Mouse (Mus musculus): Measurements from ENCODE around the gene Tnfrsf25. TPM values are rescaled to one million over a fixed set of nuclear protein-coding genes. Genes with fewer than 3 reads are reported as not detected.

Gene Tnfrsf25
- total RNA-seq, 2 experiments from 2014 or later = 1.5 TPM; not detected in 1

GRCm38 (mm10) chr4:152138497-152139260 is 22.9 kb downstream of the Tnfrsf25 start:
- ATAC-seq (replicated peaks; ENCODE audit: poor library complexity) = peak; percentile 80

- peak; percentile 62 for ATAC-seq (replicated peaks; ENCODE audit: poor library complexity)
Observed at GRCm38 (mm10) chr4:152140441-152140840, 24.7 kb downstream of the Tnfrsf25 start.

- no peak for ATAC-seq (replicated peaks; ENCODE audit: poor library complexity)
Observed at GRCm38 (mm10) chr4:152141521-152142135, 25.9 kb downstream of the Tnfrsf25 start.

GRCm38 (mm10) chr4:152143632-152144031 is 27.9 kb downstream of the Tnfrsf25 start:
- ATAC-seq (replicated peaks; ENCODE audit: poor library complexity) = no peak

DNA sequence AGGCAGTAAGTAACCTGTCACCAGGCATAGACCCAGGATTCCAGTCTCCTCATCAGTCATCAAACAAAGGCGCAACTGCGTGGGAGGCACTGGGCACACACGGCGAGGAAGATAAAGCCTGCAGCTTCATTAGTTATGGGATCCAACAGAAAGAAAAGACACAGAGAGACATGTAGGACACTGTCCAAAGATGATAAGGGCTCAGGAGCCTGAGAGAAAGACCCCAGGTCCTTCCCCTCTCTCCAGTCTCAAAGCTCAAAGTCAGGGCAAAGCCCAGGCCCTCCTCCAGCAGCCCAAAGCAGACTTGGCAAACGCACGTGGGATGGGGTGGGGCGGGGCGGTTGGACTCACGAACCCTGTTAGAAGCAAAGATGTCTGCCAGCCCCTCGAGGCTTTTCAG is 29.7 kb downstream of the Tnfrsf25 start:
- no peak for ATAC-seq (replicated peaks; ENCODE audit: poor library complexity)

DNA sequence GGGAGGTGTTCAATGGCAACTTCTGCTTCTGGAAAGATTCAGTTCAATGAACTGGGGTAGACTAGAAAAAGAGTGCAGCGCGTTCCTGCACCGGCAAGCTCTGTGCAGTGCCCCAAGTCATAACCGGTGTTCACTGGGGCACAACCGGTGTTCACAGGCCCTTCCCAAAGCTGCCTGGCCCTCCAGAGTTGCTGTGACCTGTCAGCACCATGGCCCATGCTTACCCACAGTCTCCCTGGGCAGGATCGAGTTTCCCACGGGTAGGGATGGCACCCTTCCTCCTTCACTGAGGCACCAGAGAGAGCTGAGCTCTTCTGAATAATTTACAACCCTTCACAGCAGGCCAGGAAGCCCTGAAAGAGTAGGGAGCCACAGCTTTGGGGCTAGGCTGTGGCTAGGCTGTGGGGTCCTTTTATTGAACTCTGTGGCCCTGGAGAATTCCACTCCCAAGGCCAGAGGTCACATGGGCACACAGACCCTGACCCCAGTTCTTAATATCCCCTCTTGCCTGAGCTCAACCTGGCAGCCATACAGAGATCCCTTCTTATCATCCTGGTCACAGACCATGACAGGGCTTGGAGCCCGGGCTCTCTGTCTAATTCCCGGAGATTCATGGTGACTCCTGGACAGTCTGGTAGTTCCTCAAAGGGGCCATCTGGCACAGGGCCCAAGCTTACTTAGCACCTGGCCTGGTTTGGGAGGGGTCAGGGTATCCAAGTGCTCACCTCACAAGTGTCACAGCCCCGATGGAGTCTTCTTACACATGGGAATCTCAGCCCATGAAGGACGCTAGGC is 30.5 kb downstream of the Tnfrsf25 start:
- ATAC-seq (replicated peaks; ENCODE audit: poor library complexity) = no peak

- no peak for ATAC-seq (replicated peaks; ENCODE audit: poor library complexity)
Observed at GRCm38 (mm10) chr4:152150546-152150945, 34.8 kb downstream of the Tnfrsf25 start.

DNA sequence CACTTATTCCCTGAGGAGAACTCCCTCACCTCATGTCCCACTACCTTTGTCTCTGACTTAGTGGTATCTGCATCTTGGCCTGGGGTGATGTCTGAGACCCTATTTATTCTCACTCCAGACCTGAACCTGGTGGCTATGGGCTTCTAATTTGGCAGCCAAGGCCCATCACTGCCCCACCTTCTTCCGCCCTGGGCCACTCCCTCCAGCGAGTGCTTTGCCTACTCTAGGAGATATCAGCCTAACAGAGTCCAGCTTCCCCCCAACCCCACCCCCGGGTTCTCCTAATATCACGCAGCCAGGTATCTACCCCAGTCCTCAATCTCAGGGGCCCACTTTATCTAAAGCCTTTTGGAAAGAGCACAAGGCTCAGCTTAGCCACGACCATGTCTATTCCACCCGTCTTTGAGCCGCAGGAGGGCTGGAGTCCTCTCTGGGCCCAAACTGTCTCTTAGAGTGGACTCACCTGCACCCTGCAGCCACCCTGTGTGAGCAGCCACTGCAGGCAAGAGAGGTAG is 35.8 kb downstream of the Tnfrsf25 start:
- ATAC-seq (replicated peaks; ENCODE audit: poor library complexity) = no peak

- peak; percentile 58 for ATAC-seq (replicated peaks; ENCODE audit: poor library complexity)
Observed at GRCm38 (mm10) chr4:152151966-152152544, 36.3 kb downstream of the Tnfrsf25 start, which contains the start of gene Espn. Espn (minus strand) TSS chr4:152152371.

- peak; percentile 74 for ATAC-seq (replicated peaks; ENCODE audit: poor library complexity)
Observed at GRCm38 (mm10) chr4:152153771-152154177, 38.0 kb downstream of the Tnfrsf25 start.

- ATAC-seq (replicated peaks; ENCODE audit: poor library complexity) = no peak
Observed at GRCm38 (mm10) chr4:152155019-152155418, 39.3 kb downstream of the Tnfrsf25 start.

DNA sequence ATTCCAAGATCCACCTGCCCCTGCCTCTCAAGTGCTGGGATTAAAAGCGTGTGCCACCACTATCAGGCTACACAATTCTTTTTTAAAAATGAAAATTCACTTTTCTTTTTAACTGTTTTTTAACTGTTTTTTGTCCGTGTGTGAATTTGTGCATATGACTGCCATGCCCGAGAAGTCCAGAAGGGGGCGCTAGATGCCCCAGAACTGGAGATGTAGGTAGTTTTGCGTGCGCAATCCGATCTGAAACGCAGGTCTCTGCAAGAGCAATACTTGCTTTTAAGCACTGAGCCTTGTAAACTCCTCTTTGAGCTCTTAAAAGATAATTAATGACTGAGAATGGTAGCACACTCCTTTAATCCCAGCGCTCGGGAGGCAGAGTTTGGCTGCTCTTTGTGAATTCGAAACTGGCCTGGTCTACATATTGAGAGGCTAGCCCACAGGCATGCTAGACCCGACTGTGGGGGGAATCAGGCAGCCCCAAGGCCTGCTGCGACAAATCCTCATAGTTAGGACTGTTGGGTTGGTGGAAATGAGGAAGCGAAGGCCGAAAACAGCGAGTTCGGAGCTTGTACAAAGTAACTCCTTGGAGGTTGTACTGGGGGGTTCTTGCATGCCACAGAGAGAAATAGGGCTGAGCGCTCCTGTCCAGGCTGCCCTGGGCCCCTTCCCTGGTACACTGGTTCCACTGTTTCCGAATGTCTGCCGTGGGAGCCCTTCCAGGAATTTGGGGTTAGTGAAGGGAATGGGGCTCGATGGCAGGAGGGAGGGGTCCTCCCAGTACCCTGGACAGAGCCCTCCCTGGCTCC is 42.2 kb downstream of the Tnfrsf25 start:
- peak; percentile 33 for ATAC-seq (replicated peaks; ENCODE audit: poor library complexity)

- peak; percentile 12 for ATAC-seq (replicated peaks; ENCODE audit: poor library complexity)
Observed at GRCm38 (mm10) chr4:152158585-152159284, 43.0 kb downstream of the Tnfrsf25 start, which contains the start of gene Hes2. Hes2 (plus strand) TSS chr4:152158867.

GRCm38 (mm10) chr4:152159285-152159678 is 43.5 kb downstream of the Tnfrsf25 start:
- ATAC-seq (replicated peaks; ENCODE audit: poor library complexity) = peak; percentile 36

- ATAC-seq (replicated peaks; ENCODE audit: poor library complexity) = no peak
Observed at GRCm38 (mm10) chr4:152160748-152161147, 45.0 kb downstream of the Tnfrsf25 start.

DNA sequence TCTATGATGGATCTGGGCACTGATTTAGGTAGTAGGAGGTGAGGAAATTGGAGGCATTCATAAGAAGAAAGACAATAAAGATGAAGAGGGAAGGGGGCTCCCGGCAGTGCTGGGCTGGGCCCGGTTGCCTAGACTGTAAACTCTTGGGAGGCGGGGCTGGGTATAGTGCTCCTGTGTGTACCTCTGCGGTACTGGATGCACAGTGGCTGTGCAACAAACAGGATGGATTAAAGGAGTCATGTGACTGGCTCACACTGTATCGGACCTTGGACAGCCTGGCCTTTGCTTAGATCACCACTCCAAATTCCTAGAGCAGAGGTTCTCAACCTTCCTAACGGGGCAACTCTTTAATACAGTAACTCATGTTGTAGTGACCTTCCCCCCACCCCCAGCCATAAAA is 45.9 kb downstream of the Tnfrsf25 start:
- ATAC-seq (replicated peaks; ENCODE audit: poor library complexity) = no peak

- no peak for ATAC-seq (replicated peaks; ENCODE audit: poor library complexity)
Observed at GRCm38 (mm10) chr4:152162748-152163147, 47.0 kb downstream of the Tnfrsf25 start.

DNA sequence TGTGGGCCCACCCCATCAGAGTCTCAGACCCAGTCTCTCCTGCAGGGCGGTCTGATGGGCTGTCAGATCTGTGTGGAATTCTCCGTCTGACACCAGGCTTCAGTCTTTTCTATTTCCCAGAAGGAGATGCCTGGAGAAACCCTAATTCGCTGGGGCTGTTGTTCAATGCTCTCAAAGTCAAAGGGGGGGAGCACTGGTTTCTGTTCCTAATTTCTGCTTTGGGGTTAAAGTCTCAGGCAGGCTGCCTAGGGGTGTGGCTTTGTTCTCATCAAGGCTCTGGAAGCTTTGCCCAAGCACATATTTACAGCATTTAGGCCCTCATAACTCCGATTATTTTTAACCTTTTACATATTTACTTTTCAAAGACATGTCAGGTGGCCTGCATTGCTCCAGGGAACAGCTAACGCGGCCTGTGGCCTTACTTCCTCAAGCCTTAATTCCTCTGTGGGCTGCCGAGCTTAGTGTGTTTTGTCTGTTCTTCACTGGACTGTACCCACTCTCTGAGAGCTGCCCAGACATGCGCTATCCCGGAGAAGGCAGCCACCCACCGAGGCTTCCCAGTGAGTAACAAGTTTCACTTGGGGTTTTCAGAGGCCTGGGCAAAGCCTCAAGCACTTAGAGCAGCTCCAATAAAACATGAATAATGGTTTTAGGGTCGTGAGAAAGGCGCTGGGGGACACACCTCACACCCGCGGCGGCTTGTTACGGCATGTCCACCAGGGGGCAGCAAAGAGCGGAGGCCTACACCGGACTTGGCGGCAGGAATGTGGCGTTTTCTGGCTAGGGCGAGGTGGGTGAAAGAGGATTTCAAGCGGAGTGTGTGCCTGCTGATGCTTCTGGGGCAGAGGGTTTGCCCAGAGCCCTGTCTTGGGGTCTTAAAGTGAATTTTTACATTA is 49.5 kb downstream of the Tnfrsf25 start:
- peak; percentile 87 for ATAC-seq (replicated peaks; ENCODE audit: poor library complexity)
